Mouse (Mus musculus) hindbrain, embryonic 12.5 days (tissue): ENCODE measurements at regions not wholly inside any gene's neighbourhood (a gene's known extent, or its start where the extent isn't known, plus 50 kb on each side); places are given as distances from the start of the nearest gene placed in this dataset.

Experiments used
- ATAC-seq: fragments of 200-750 bp; cut with Nextera tagmentation; 2 replicates; pipeline ENCODE4 v1.8.0; 2017; ENCODE audit warnings: moderate TSS enrichment; ENCODE audit not compliant: low FRiP score
- H3K27ac ChIP-seq: fragments of 300-500 bp; sonication (generic); 2 replicates; pipeline ENCODE4 v1.5.1; 2016; ENCODE audit warnings: mild to moderate bottlenecking
- H3K27me3 ChIP-seq: fragments of 300-500 bp; sonication (generic); 2 replicates; pipeline ENCODE4 v1.6.1; 2016; ENCODE audit warnings: mild to moderate bottlenecking
- H3K36me3 ChIP-seq: fragments of 300-500 bp; sonication (generic); 2 replicates; pipeline ENCODE4 v1.6.1; 2016; ENCODE audit warnings: mild to moderate bottlenecking
- H3K4me1 ChIP-seq: fragments of 300-500 bp; sonication (generic); 2 replicates; pipeline ENCODE4 v1.6.1; 2016
- H3K4me2 ChIP-seq: fragments of 300-500 bp; sonication (generic); replicated peaks from 2 replicates; pipeline ENCODE4 v1.6.1; 2016; ENCODE audit warnings: mild to moderate bottlenecking
- H3K4me3 ChIP-seq: fragments of 300-500 bp; sonication (generic); 2 replicates; pipeline ENCODE4 v1.5.1; 2016; ENCODE audit warnings: mild to moderate bottlenecking
- H3K9ac ChIP-seq: fragments of 300-500 bp; sonication (generic); 2 replicates; pipeline ENCODE4 v1.6.1; 2016; ENCODE audit warnings: mild to moderate bottlenecking, moderate library complexity
- H3K9me3 ChIP-seq: fragments of 300-500 bp; sonication (generic); replicated peaks from 2 replicates; pipeline ENCODE4 v1.6.1; 2016; ENCODE audit warnings: mild to moderate bottlenecking
- WGBS: fragments of 180-500 bp; shearing (Covaris S2); methylation state at CpG from one replicate; pipeline ENCODE4 v1.1.7; 2016; 5-methylcytosine and 5-hydroxymethylcytosine counted together

GRCm38 (mm10) chr8:115539600-115539999, 168.0 kb downstream of the Maf start:
- ATAC-seq = no peak
- Histone ChIP-seq H3K27ac (no peak overlapping the region), H3K36me3 (no peaks in the 10 kb centered on the region), H3K4me2 (no peak overlapping the region), H3K27me3 (no peaks in the 10 kb centered on the region), H3K9ac (no peak overlapping the region), H3K9me3 (no peaks in the 10 kb centered on the region), H3K4me3 (no peak overlapping the region), H3K4me1 (peaks cover 9% of the 10 kb centered on the region)
- 65% methylated on average over 9 of the region's 9 CpGs for WGBS

GRCm38 (mm10) chr8:115538236-115538635, 169.4 kb downstream of the Maf start:
- H3K9me3 ChIP-seq = no peaks in the 10 kb centered on the region
- no peaks in the 10 kb centered on the region for H3K27me3 ChIP-seq
- no peak overlapping the region for H3K4me2 ChIP-seq
- no peak overlapping the region for H3K4me3 ChIP-seq
- 86% methylated on average over 4 of the region's 4 CpGs for WGBS
- peaks cover 12% of the 10 kb centered on the region for H3K4me1 ChIP-seq
- H3K27ac ChIP-seq = no peak overlapping the region
- H3K9ac ChIP-seq = no peak overlapping the region
- no peaks in the 10 kb centered on the region for H3K36me3 ChIP-seq
- no peak for ATAC-seq

- ATAC-seq = no peak
- Histone ChIP-seq H3K4me3 (no peak overlapping the region), H3K4me2 (no peak overlapping the region)
Observed at GRCm38 (mm10) chr8:115537761-115538160, 169.8 kb downstream of the Maf start.

GRCm38 (mm10) chr8:115536554-115537346, 170.8 kb downstream of the Maf start:
- no peak overlapping the region for H3K9ac ChIP-seq
- WGBS = 57% methylated on average over 19 of the region's 19 CpGs
- H3K27me3 ChIP-seq = no peaks in the 10 kb centered on the region
- peak; percentile 64 for ATAC-seq
- peaks cover 12% of the 10 kb centered on the region for H3K4me1 ChIP-seq
- no peaks in the 10 kb centered on the region for H3K9me3 ChIP-seq
- H3K36me3 ChIP-seq = no peaks in the 10 kb centered on the region
- no peak overlapping the region for H3K27ac ChIP-seq
- no peak overlapping the region for H3K4me3 ChIP-seq
- no peak overlapping the region for H3K4me2 ChIP-seq

More at GRCm38 (mm10) chr8:115537761-115538160, 169.8 kb downstream of the Maf start:
- H3K36me3 ChIP-seq = no peaks in the 10 kb centered on the region
- no peak overlapping the region for H3K27ac ChIP-seq
- H3K9ac ChIP-seq = no peak overlapping the region
- peaks cover 12% of the 10 kb centered on the region for H3K4me1 ChIP-seq
- H3K9me3 ChIP-seq = no peaks in the 10 kb centered on the region
- H3K27me3 ChIP-seq = no peaks in the 10 kb centered on the region
- 42% methylated on average over 5 of the region's 5 CpGs for WGBS

- no peak for ATAC-seq
- Histone ChIP-seq H3K4me3 (no peak overlapping the region), H3K4me2 (no peak overlapping the region), H3K9ac (no peak overlapping the region), H3K9me3 (no peaks in the 10 kb centered on the region), H3K27ac (no peak overlapping the region), H3K4me1 (peaks cover 12% of the 10 kb centered on the region), H3K36me3 (no peaks in the 10 kb centered on the region), H3K27me3 (no peaks in the 10 kb centered on the region)
- 76% methylated on average over 8 of the region's 8 CpGs for WGBS
Observed at GRCm38 (mm10) chr8:115536001-115536400, 171.6 kb downstream of the Maf start.

GRCm38 (mm10) chr8:115534030-115534429, 173.6 kb downstream of the Maf start:
- Histone ChIP-seq H3K9ac (no peak overlapping the region), H3K4me2 (no peak overlapping the region), H3K27me3 (no peaks in the 10 kb centered on the region), H3K27ac (no peak overlapping the region), H3K4me3 (no peak overlapping the region), H3K36me3 (no peaks in the 10 kb centered on the region), H3K4me1 (peaks cover 15% of the 10 kb centered on the region), H3K9me3 (no peaks in the 10 kb centered on the region)
- 38% methylated on average over 2 of the region's 2 CpGs for WGBS
- ATAC-seq = no peak

- no peaks in the 10 kb centered on the region for H3K36me3 ChIP-seq
- no peak overlapping the region for H3K9ac ChIP-seq
- 91% methylated on average over 6 of the region's 6 CpGs for WGBS
- ATAC-seq = no peak
- H3K4me1 ChIP-seq = peaks cover 11% of the 10 kb centered on the region
- no peak overlapping the region for H3K27ac ChIP-seq
- no peak overlapping the region for H3K4me2 ChIP-seq
- H3K27me3 ChIP-seq = no peaks in the 10 kb centered on the region
- no peak overlapping the region for H3K4me3 ChIP-seq
- H3K9me3 ChIP-seq = no peaks in the 10 kb centered on the region
Observed at GRCm38 (mm10) chr8:115531343-115531742, 176.3 kb downstream of the Maf start.

GRCm38 (mm10) chr8:115529568-115530342, 177.8 kb downstream of the Maf start:
- no peak overlapping the region for H3K4me2 ChIP-seq

GRCm38 (mm10) chr8:115528879-115529278, 178.7 kb downstream of the Maf start:
- H3K4me1 ChIP-seq = 0 out of 2 replicates have a peak, but pooled peaks cover 4% of the 10 kb centered on the region
- no peak overlapping the region for H3K27ac ChIP-seq
- H3K4me3 ChIP-seq = no peak overlapping the region
- WGBS = 94% methylated on average over 11 of the region's 11 CpGs
- no peaks in the 10 kb centered on the region for H3K9me3 ChIP-seq
- H3K27me3 ChIP-seq = no peaks in the 10 kb centered on the region
- no peak overlapping the region for H3K4me2 ChIP-seq
- no peaks in the 10 kb centered on the region for H3K36me3 ChIP-seq
- H3K9ac ChIP-seq = no peak overlapping the region
- ATAC-seq = no peak

More at GRCm38 (mm10) chr8:115529568-115530342, 177.8 kb downstream of the Maf start:
- Histone ChIP-seq H3K4me1 (0 out of 2 replicates have a peak, but pooled peaks cover 6% of the 10 kb centered on the region), H3K36me3 (no peaks in the 10 kb centered on the region), H3K9ac (no peak overlapping the region), H3K4me3 (no peak overlapping the region), H3K9me3 (no peaks in the 10 kb centered on the region), H3K27me3 (no peaks in the 10 kb centered on the region), H3K27ac (no peak overlapping the region)
- ATAC-seq = no peak
- WGBS = 48% methylated on average over 14 of the region's 14 CpGs

GRCm38 (mm10) chr8:115525149-115525548, 182.4 kb downstream of the Maf start:
- ATAC-seq = no peak
- no peak overlapping the region for H3K27ac ChIP-seq
- 85% methylated on average over 8 of the region's 8 CpGs for WGBS

GRCm38 (mm10) chr8:115524713-115525112, 182.9 kb downstream of the Maf start:
- Histone ChIP-seq H3K4me1 (0 out of 2 replicates have a peak, but pooled peaks cover under 1% of the 10 kb centered on the region), H3K4me3 (no peak overlapping the region), H3K4me2 (no peak overlapping the region), H3K9me3 (0 out of 2 replicates have a peak, but pooled peaks cover 4% of the 10 kb centered on the region), H3K27me3 (no peaks in the 10 kb centered on the region), H3K36me3 (no peaks in the 10 kb centered on the region), H3K9ac (no peak overlapping the region), H3K27ac (no peak overlapping the region)
- no peak for ATAC-seq
- WGBS = 86% methylated on average over 8 of the region's 8 CpGs

More at GRCm38 (mm10) chr8:115525149-115525548, 182.4 kb downstream of the Maf start:
- no peak overlapping the region for H3K4me2 ChIP-seq
- H3K4me3 ChIP-seq = no peak overlapping the region
- H3K9ac ChIP-seq = no peak overlapping the region
- 0 out of 2 replicates have a peak, but pooled peaks cover 3% of the 10 kb centered on the region for H3K4me1 ChIP-seq
- 0 out of 2 replicates have a peak, but pooled peaks cover 4% of the 10 kb centered on the region for H3K9me3 ChIP-seq
- no peaks in the 10 kb centered on the region for H3K36me3 ChIP-seq
- H3K27me3 ChIP-seq = no peaks in the 10 kb centered on the region

GRCm38 (mm10) chr8:115522527-115522926, 185.1 kb downstream of the Maf start:
- no peak overlapping the region for H3K4me3 ChIP-seq
- H3K9me3 ChIP-seq = 0 out of 2 replicates have a peak, but pooled peaks cover 4% of the 10 kb centered on the region
- H3K36me3 ChIP-seq = no peaks in the 10 kb centered on the region
- ATAC-seq = no peak
- no peaks in the 10 kb centered on the region for H3K27me3 ChIP-seq
- H3K4me2 ChIP-seq = no peak overlapping the region
- no peak overlapping the region for H3K27ac ChIP-seq
- H3K4me1 ChIP-seq = no peaks in the 10 kb centered on the region
- no peak overlapping the region for H3K9ac ChIP-seq
- WGBS = 74% methylated on average over 5 of the region's 5 CpGs
